Mouse (Mus musculus) cerebellum, adult 2 months (tissue): ENCODE measurements around the gene 4930432K21Rik. TPM values are rescaled to one million over a fixed set of nuclear protein-coding genes. Genes with fewer than 3 reads are reported as not detected.
A peak's percentile ranks its signal among the peaks of the same experiment; 100 is the strongest.

Experiments used
- DNase-seq, 2 experiments: peaks; one replicate each; pipeline ENCODE4 v3.0.0; 2021
- H3K27ac ChIP-seq: fragments of 200-500 bp; 2 replicates; pipeline ENCODE4 v1.5.1; 2012; ENCODE audit warnings: low read length, control low read depth, inconsistent platforms; ENCODE audit not compliant: insufficient read depth
- H3K27me3 ChIP-seq: fragments of 200-500 bp; 2 replicates; pipeline ENCODE4 v1.6.1; 2012; ENCODE audit warnings: inconsistent platforms, mild to moderate bottlenecking, low read length, moderate library complexity; ENCODE audit not compliant: control insufficient read depth, insufficient read depth
- H3K4me1 ChIP-seq: fragments of 200-500 bp; 2 replicates; pipeline ENCODE4 v1.6.1; 2011; ENCODE audit warnings: low read length; ENCODE audit not compliant: control insufficient read depth, insufficient read depth
- H3K4me3 ChIP-seq: fragments of 200-500 bp; replicated peaks from 2 replicates; pipeline ENCODE3; 2011; ENCODE audit warnings: mild to moderate bottlenecking, low read depth, low read length, control low read depth; ENCODE audit not compliant: insufficient read depth
- CTCF ChIP-seq: fragments of 200-500 bp; IDR thresholded peaks from 2 replicates; pipeline ENCODE4 v1.5.1; 2011; ENCODE audit warnings: low read depth, mild to moderate bottlenecking, control low read depth, low read length, moderate library complexity, borderline replicate concordance; ENCODE audit not compliant: insufficient read depth
- POLR2A ChIP-seq: fragments of 200-500 bp; IDR thresholded peaks from 2 replicates; pipeline ENCODE4 v1.6.1; 2011; ENCODE audit warnings: low read length, control low read depth, borderline replicate concordance; ENCODE audit not compliant: insufficient read depth
- WGBS: fragments of 180-500 bp; shearing (Covaris S2); methylation state at CpG from one replicate; pipeline ENCODE4 v1.1.7; 2018; 5-methylcytosine and 5-hydroxymethylcytosine counted together
- polyA plus RNA-seq: library from polyadenylated mRNA; depleted of rRNA; stranded (reverse); fragments of >200 nt; gene quantifications from 2 replicates; pipeline ENCODE4 v1.2.3, GENCODE M21; 2012

The 4930432K21Rik gene
- polyA plus RNA-seq, 1 experiment = 2.7 TPM

- WGBS = 93% methylated on average over 2 of the region's 2 CpGs
- H3K4me3 ChIP-seq = no peak overlapping the region
- H3K27ac ChIP-seq = no peak overlapping the region
- H3K27me3 ChIP-seq = no peaks in the 10 kb centered on the region
- H3K4me1 ChIP-seq = peaks cover 7% of the 10 kb centered on the region
- DNase-seq = no peak
- TF ChIP-seq CTCF (no peak), POLR2A (no peak)
These were observed 19.9 kb downstream of the 4930432K21Rik start for GRCm38 (mm10) chr8:84167696-84168095.

GRCm38 (mm10) chr8:84170096-84170495 is 22.3 kb downstream of the 4930432K21Rik start:
- no peak overlapping the region for H3K4me3 ChIP-seq
- no peaks in the 10 kb centered on the region for H3K27me3 ChIP-seq
- TF ChIP-seq CTCF (no peak), POLR2A (no peak)
- peak in 1 of 2 experiments; percentile 35 for DNase-seq
- peaks cover 19% of the 10 kb centered on the region for H3K4me1 ChIP-seq
- H3K27ac ChIP-seq = no peak overlapping the region
- WGBS = 24% methylated on average over 5 of the region's 5 CpGs

- Histone ChIP-seq H3K4me3 (no peak overlapping the region), H3K27me3 (no peaks in the 10 kb centered on the region), H3K4me1 (peaks cover 12% of the 10 kb centered on the region), H3K27ac (0 out of 2 replicates have a peak overlapping the region, but pooled peaks have one; percentile 0)
- WGBS = 12% methylated on average over 6 of the region's 6 CpGs
- DNase-seq = peak; percentile 81 to 82
- no peak for TF ChIP-seq POLR2A
- TF ChIP-seq CTCF = peak; percentile 72
These were observed 26.0 kb downstream of the 4930432K21Rik start for GRCm38 (mm10) chr8:84173861-84174260.

GRCm38 (mm10) chr8:84176560-84176959 is 28.7 kb downstream of the 4930432K21Rik start:
- Histone ChIP-seq H3K27me3 (no peaks in the 10 kb centered on the region), H3K27ac (no peak overlapping the region), H3K4me1 (peaks cover 21% of the 10 kb centered on the region), H3K4me3 (no peak overlapping the region)
- 78% methylated on average over 3 of the region's 3 CpGs for WGBS
- TF ChIP-seq CTCF (no peak), POLR2A (no peak)
- DNase-seq = no peak

GRCm38 (mm10) chr8:84177405-84177804 is 29.6 kb downstream of the 4930432K21Rik start:
- Histone ChIP-seq H3K27me3 (no peaks in the 10 kb centered on the region), H3K27ac (no peak overlapping the region), H3K4me3 (no peak overlapping the region), H3K4me1 (peaks cover 21% of the 10 kb centered on the region)
- 98% methylated on average over 3 of the region's 3 CpGs for WGBS
- TF ChIP-seq CTCF = no peak
- no peak for TF ChIP-seq POLR2A
- DNase-seq = no peak

GRCm38 (mm10) chr8:84178592-84178991 is 30.8 kb downstream of the 4930432K21Rik start:
- no peak for DNase-seq
- no peaks in the 10 kb centered on the region for H3K27me3 ChIP-seq
- no peak for TF ChIP-seq CTCF
- TF ChIP-seq POLR2A = no peak
- H3K4me1 ChIP-seq = peaks cover 23% of the 10 kb centered on the region
- 62% methylated on average over 8 of the region's 8 CpGs for WGBS
- H3K27ac ChIP-seq = no peak overlapping the region
- no peak overlapping the region for H3K4me3 ChIP-seq

GRCm38 (mm10) chr8:84179946-84180345 is 32.1 kb downstream of the 4930432K21Rik start:
- peaks cover 15% of the 10 kb centered on the region for H3K4me1 ChIP-seq
- no peak overlapping the region for H3K4me3 ChIP-seq
- H3K27ac ChIP-seq = no peak overlapping the region
- no peak for TF ChIP-seq CTCF
- TF ChIP-seq POLR2A = no peak
- no peak for DNase-seq
- no peaks in the 10 kb centered on the region for H3K27me3 ChIP-seq
- WGBS = 41% methylated on average over 4 of the region's 4 CpGs

- Histone ChIP-seq H3K27me3 (no peaks in the 10 kb centered on the region), H3K27ac (no peak overlapping the region), H3K4me3 (no peak overlapping the region), H3K4me1 (peaks cover 15% of the 10 kb centered on the region)
- peak in 1 of 2 experiments; percentile 17 for DNase-seq
- 28% methylated on average over 16 of the region's 16 CpGs for WGBS
- TF ChIP-seq CTCF (no peak), POLR2A (no peak)
These were observed 32.8 kb downstream of the 4930432K21Rik start for GRCm38 (mm10) chr8:84180530-84181190.
